Mouse (Mus musculus): Measurements from ENCODE around the gene Becn1. TPM values are rescaled to one million over a fixed set of nuclear protein-coding genes. Genes with fewer than 3 reads are reported as not detected.

The Becn1 gene
- polyA plus RNA-seq, 1 experiment from 2014 or later: 158 TPM

- Histone ChIP-seq H3K4me3 (ENCODE audit: low read depth, low read length) (no peak overlapping the region), H3K9me3 (replicated peaks; ENCODE audit: control insufficient read depth, low read length) (no peaks in the 10 kb centered on the region), H3K27me3 (ENCODE audit: control insufficient read depth, insufficient read depth, low read length) (no peaks in the 10 kb centered on the region), H3K9ac (replicated peaks; ENCODE audit: low read length) (no peak overlapping the region), H3K27ac (replicated peaks; ENCODE audit: low read depth, low read length) (no peak overlapping the region), H3K36me3 (replicated peaks; ENCODE audit: control insufficient read depth, insufficient read depth, low read depth, low read length) (no peaks in the 10 kb centered on the region), H3K4me2 (ENCODE audit: low read depth, low read length) (no peak overlapping the region), H3K4me1 (ENCODE audit: control insufficient read depth, insufficient read depth, low read length) (no peaks in the 10 kb centered on the region)
- DNase-seq (ENCODE audit: low spot score): no peak
- no peak for ATAC-seq (replicated peaks; ENCODE audit: insufficient number of reproducible peaks, low FRiP score, low TSS enrichment, low read depth)
- 75% methylated on average over 3 of the region's 3 CpGs for WGBS
Observed at GRCm38 (mm10) chr11:101312150-101312549, 10.1 kb upstream of the Becn1 start.

- H3K4me2 ChIP-seq (ENCODE audit: low read depth, low read length): no peak overlapping the region
- no peaks in the 10 kb centered on the region for H3K4me1 ChIP-seq (ENCODE audit: control insufficient read depth, insufficient read depth, low read length)
- ATAC-seq (replicated peaks; ENCODE audit: insufficient number of reproducible peaks, low FRiP score, low TSS enrichment, low read depth): no peak
- H3K9me3 ChIP-seq (replicated peaks; ENCODE audit: control insufficient read depth, low read length): no peaks in the 10 kb centered on the region
- WGBS: 90% methylated on average over 3 of the region's 3 CpGs
- H3K27me3 ChIP-seq (ENCODE audit: control insufficient read depth, insufficient read depth, low read length): no peaks in the 10 kb centered on the region
- H3K4me3 ChIP-seq (ENCODE audit: low read depth, low read length): no peak overlapping the region
- no peak overlapping the region for H3K27ac ChIP-seq (replicated peaks; ENCODE audit: low read depth, low read length)
- H3K36me3 ChIP-seq (replicated peaks; ENCODE audit: control insufficient read depth, insufficient read depth, low read depth, low read length): no peaks in the 10 kb centered on the region
- H3K9ac ChIP-seq (replicated peaks; ENCODE audit: low read length): no peak overlapping the region
- DNase-seq (ENCODE audit: low spot score): no peak
Observed at GRCm38 (mm10) chr11:101311083-101311482, 9.0 kb upstream of the Becn1 start.

GRCm38 (mm10) chr11:101307744-101308143, 5.7 kb upstream of the Becn1 start:
- Histone ChIP-seq H3K27ac (replicated peaks; ENCODE audit: low read depth, low read length) (no peak overlapping the region), H3K4me2 (ENCODE audit: low read depth, low read length) (no peak overlapping the region), H3K27me3 (ENCODE audit: control insufficient read depth, insufficient read depth, low read length) (no peaks in the 10 kb centered on the region), H3K9ac (replicated peaks; ENCODE audit: low read length) (no peak overlapping the region), H3K4me3 (ENCODE audit: low read depth, low read length) (no peak overlapping the region), H3K36me3 (replicated peaks; ENCODE audit: control insufficient read depth, insufficient read depth, low read depth, low read length) (no peaks in the 10 kb centered on the region), H3K4me1 (ENCODE audit: control insufficient read depth, insufficient read depth, low read length) (no peaks in the 10 kb centered on the region), H3K9me3 (replicated peaks; ENCODE audit: control insufficient read depth, low read length) (no peaks in the 10 kb centered on the region)
- DNase-seq (ENCODE audit: low spot score): no peak
- 40% methylated on average over 5 of the region's 5 CpGs for whole genome bisulfite sequencing
- ATAC-seq (replicated peaks; ENCODE audit: insufficient number of reproducible peaks, low FRiP score, low TSS enrichment, low read depth): no peak

- no peak overlapping the region for H3K27ac ChIP-seq (replicated peaks; ENCODE audit: low read depth, low read length)
- 0 out of 2 replicates have a peak, but pooled peaks have one; percentile 18 for ATAC-seq (replicated peaks; ENCODE audit: insufficient number of reproducible peaks, low FRiP score, low TSS enrichment, low read depth)
Observed at GRCm38 (mm10) chr11:101301299-101302003, 635 bp downstream of the Becn1 start.

GRCm38 (mm10) chr11:101300881-101301280, 1.2 kb downstream of the Becn1 start:
- Histone ChIP-seq H3K4me2 (ENCODE audit: low read depth, low read length) (peak overlapping the region; percentile 91), H3K36me3 (replicated peaks; ENCODE audit: control insufficient read depth, insufficient read depth, low read depth, low read length) (no peaks in the 10 kb centered on the region), H3K9me3 (replicated peaks; ENCODE audit: control insufficient read depth, low read length) (no peaks in the 10 kb centered on the region), H3K4me3 (ENCODE audit: low read depth, low read length) (no peak overlapping the region), H3K27me3 (ENCODE audit: control insufficient read depth, insufficient read depth, low read length) (no peaks in the 10 kb centered on the region), H3K9ac (replicated peaks; ENCODE audit: low read length) (no peak overlapping the region), H3K4me1 (ENCODE audit: control insufficient read depth, insufficient read depth, low read length) (peaks cover 3% of the 10 kb centered on the region; the same call in 1 of the 2 replicates), H3K27ac (replicated peaks; ENCODE audit: low read depth, low read length) (no peak overlapping the region)
- ATAC-seq (replicated peaks; ENCODE audit: insufficient number of reproducible peaks, low FRiP score, low TSS enrichment, low read depth) (no peak), DNase-seq (ENCODE audit: low spot score) (no peak)
- 62% methylated on average over 7 of the region's 7 CpGs for WGBS

More at GRCm38 (mm10) chr11:101301299-101302003, 635 bp downstream of the Becn1 start:
- Histone ChIP-seq H3K4me3 (ENCODE audit: low read depth, low read length) (peak overlapping the region; percentile 57), H3K4me1 (ENCODE audit: control insufficient read depth, insufficient read depth, low read length) (peaks cover 3% of the 10 kb centered on the region; the same call in 1 of the 2 replicates), H3K4me2 (ENCODE audit: low read depth, low read length) (peak overlapping the region; percentile 91), H3K27me3 (ENCODE audit: control insufficient read depth, insufficient read depth, low read length) (no peaks in the 10 kb centered on the region), H3K9ac (replicated peaks; ENCODE audit: low read length) (peak overlapping the region; percentile 57), H3K36me3 (replicated peaks; ENCODE audit: control insufficient read depth, insufficient read depth, low read depth, low read length) (no peaks in the 10 kb centered on the region), H3K9me3 (replicated peaks; ENCODE audit: control insufficient read depth, low read length) (no peaks in the 10 kb centered on the region)
- no peak for DNase-seq (ENCODE audit: low spot score)
- 14% methylated on average over 26 of the region's 26 CpGs for WGBS

GRCm38 (mm10) chr11:101295191-101295590, 6.9 kb downstream of the Becn1 start:
- H3K9me3 ChIP-seq (replicated peaks; ENCODE audit: control insufficient read depth, low read length): no peaks in the 10 kb centered on the region
- ATAC-seq (replicated peaks; ENCODE audit: insufficient number of reproducible peaks, low FRiP score, low TSS enrichment, low read depth): no peak
- H3K4me2 ChIP-seq (ENCODE audit: low read depth, low read length): no peak overlapping the region
- no peaks in the 10 kb centered on the region for H3K4me1 ChIP-seq (ENCODE audit: control insufficient read depth, insufficient read depth, low read length)
- DNase-seq (ENCODE audit: low spot score): no peak
- H3K27me3 ChIP-seq (ENCODE audit: control insufficient read depth, insufficient read depth, low read length): no peaks in the 10 kb centered on the region
- H3K9ac ChIP-seq (replicated peaks; ENCODE audit: low read length): no peak overlapping the region
- H3K27ac ChIP-seq (replicated peaks; ENCODE audit: low read depth, low read length): no peak overlapping the region
- peaks cover 7% of the 10 kb centered on the region for H3K36me3 ChIP-seq (replicated peaks; ENCODE audit: control insufficient read depth, insufficient read depth, low read depth, low read length)
- WGBS: 89% methylated on average over 8 of the region's 8 CpGs
- H3K4me3 ChIP-seq (ENCODE audit: low read depth, low read length): no peak overlapping the region

GRCm38 (mm10) chr11:101291231-101291630, 10.9 kb downstream of the Becn1 start:
- no peak for DNase-seq (ENCODE audit: low spot score)
- Histone ChIP-seq H3K27me3 (ENCODE audit: control insufficient read depth, insufficient read depth, low read length) (no peaks in the 10 kb centered on the region), H3K36me3 (replicated peaks; ENCODE audit: control insufficient read depth, insufficient read depth, low read depth, low read length) (peaks cover 9% of the 10 kb centered on the region), H3K4me3 (ENCODE audit: low read depth, low read length) (no peak overlapping the region), H3K4me1 (ENCODE audit: control insufficient read depth, insufficient read depth, low read length) (no peaks in the 10 kb centered on the region), H3K4me2 (ENCODE audit: low read depth, low read length) (no peak overlapping the region), H3K9ac (replicated peaks; ENCODE audit: low read length) (no peak overlapping the region), H3K9me3 (replicated peaks; ENCODE audit: control insufficient read depth, low read length) (no peaks in the 10 kb centered on the region), H3K27ac (replicated peaks; ENCODE audit: low read depth, low read length) (no peak overlapping the region)
- 95% methylated on average over 8 of the region's 8 CpGs for WGBS
- no peak for ATAC-seq (replicated peaks; ENCODE audit: insufficient number of reproducible peaks, low FRiP score, low TSS enrichment, low read depth)

GRCm38 (mm10) chr11:101287306-101287705, 14.8 kb downstream of the Becn1 start:
- H3K9me3 ChIP-seq (replicated peaks; ENCODE audit: control insufficient read depth, low read length): no peaks in the 10 kb centered on the region
- no peak overlapping the region for H3K27ac ChIP-seq (replicated peaks; ENCODE audit: low read depth, low read length)
- no peak overlapping the region for H3K9ac ChIP-seq (replicated peaks; ENCODE audit: low read length)
- no peak for DNase-seq (ENCODE audit: low spot score)
- ATAC-seq (replicated peaks; ENCODE audit: insufficient number of reproducible peaks, low FRiP score, low TSS enrichment, low read depth): no peak
- H3K4me2 ChIP-seq (ENCODE audit: low read depth, low read length): no peak overlapping the region
- H3K27me3 ChIP-seq (ENCODE audit: control insufficient read depth, insufficient read depth, low read length): no peaks in the 10 kb centered on the region
- H3K4me3 ChIP-seq (ENCODE audit: low read depth, low read length): no peak overlapping the region
- WGBS: 91% methylated on average over 9 of the region's 9 CpGs
- peaks cover 7% of the 10 kb centered on the region for H3K36me3 ChIP-seq (replicated peaks; ENCODE audit: control insufficient read depth, insufficient read depth, low read depth, low read length)
- no peaks in the 10 kb centered on the region for H3K4me1 ChIP-seq (ENCODE audit: control insufficient read depth, insufficient read depth, low read length)
